Mouse (Mus musculus): ENCODE results near the gene Lrwd1. TPM values are rescaled to one million over a fixed set of nuclear protein-coding genes. Genes with fewer than 3 reads are reported as not detected.

Lrwd1 gene
- total and polyA plus RNA-seq, 3 experiments, result 52.2 to 62.1 (median 54.3) TPM

DNA sequence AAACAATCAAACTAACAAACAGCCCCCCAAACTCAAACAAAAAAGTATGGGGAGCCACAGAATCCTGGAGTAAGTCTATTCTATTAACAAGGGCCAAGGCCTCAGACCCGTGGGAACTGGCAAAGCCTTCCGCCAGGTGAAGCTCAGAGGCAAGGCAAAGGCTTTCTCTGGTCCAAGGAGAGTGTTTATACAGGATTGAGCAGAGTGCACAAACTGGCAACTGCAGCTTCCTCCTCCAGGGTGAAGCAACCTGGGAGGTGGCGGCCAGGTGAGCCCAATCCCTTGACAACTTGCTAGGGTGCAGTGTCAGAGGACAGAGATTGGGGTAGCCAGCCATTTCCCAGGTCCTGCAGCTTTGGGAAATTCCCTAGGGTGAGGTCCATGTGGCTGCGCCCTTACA is 31.4 kb upstream of the Lrwd1 start:
- no peak overlapping the region for H3K4me3 ChIP-seq (replicated peaks in 1 of 3; ENCODE audit: low read depth in 2 of 3, low read length in 2 of 3, poor library complexity in 1 of 3)
- H3K9me3 ChIP-seq (replicated peaks; ENCODE audit: low read length), result peaks cover 7% of the 10 kb centered on the region
- no peaks in the 10 kb centered on the region for H3K79me2 ChIP-seq (replicated peaks; ENCODE audit: control insufficient read depth, extremely low read depth, insufficient read depth, poor library complexity, severe bottlenecking)
- H3K4me2 ChIP-seq (ENCODE audit: insufficient read depth, low read depth, poor library complexity, severe bottlenecking), result no peak overlapping the region
- dilution Hi-C loops (cut with MboI; ENCODE audit: extremely low pct_ligation_motif_present, extremely low pct_unique_long_range_greater_than_20kb, low sequenced_read_pairs) (no loop called here), in situ Hi-C loops (cut with MboI; ENCODE audit: low pct_ligation_motif_present, low pct_unique_long_range_greater_than_20kb, low sequenced_read_pairs) (no loop called here)
- no peaks in the 10 kb centered on the region for H3K27me3 ChIP-seq (replicated peaks)
- H3K9ac ChIP-seq (ENCODE audit: insufficient read depth, low read depth), result no peak overlapping the region
- H3K27ac ChIP-seq (ENCODE audit: insufficient read depth, low read depth), result no peak overlapping the region
- peaks cover 4 to 37% of the 10 kb centered on the region in 2 experiments; a peak in 3 of 4 replicates for H3K4me1 ChIP-seq (ENCODE audit: control insufficient read depth in 1 of 2, insufficient read depth in 2 of 2)
- no peak for TF ChIP-seq GABPA (IDR thresholded peaks at IDR 0.05; ENCODE audit: insufficient replicate concordance, low read depth, low read length)
- no peak for TF ChIP-seq MAZ (IDR thresholded peaks at IDR 0.05; ENCODE audit: low read depth, low read length)
- no peak for TF ChIP-seq EP300 (IDR thresholded peaks at IDR 0.05; ENCODE audit: low read length)
- no peak for TF ChIP-seq SIN3A (IDR thresholded peaks at IDR 0.05; ENCODE audit: low read length)
- no peak for TF ChIP-seq ZKSCAN1 (IDR thresholded peaks at IDR 0.05; ENCODE audit: borderline replicate concordance, low read depth, low read length)
- no peak for TF ChIP-seq UBTF (IDR thresholded peaks at IDR 0.05; ENCODE audit: low read depth, low read length)
- TF ChIP-seq ZC3H11A (IDR thresholded peaks at IDR 0.05; ENCODE audit: low read depth, low read length), result no peak
- TF ChIP-seq BHLHE40 (IDR thresholded peaks at IDR 0.05; ENCODE audit: low read depth, low read length), result no peak
- TF ChIP-seq HCFC1 (IDR thresholded peaks at IDR 0.05; ENCODE audit: low read depth, low read length), result no peak
- no peak for TF ChIP-seq KAT2A (IDR thresholded peaks at IDR 0.05; ENCODE audit: insufficient replicate concordance, low read length)
- TF ChIP-seq CHD1 (IDR thresholded peaks at IDR 0.05; ENCODE audit: low read depth, low read length), result no peak
- no peak for TF ChIP-seq ZNF384 (IDR thresholded peaks at IDR 0.05; ENCODE audit: low read depth, low read length)
- TF ChIP-seq E2F4 (IDR thresholded peaks at IDR 0.05; ENCODE audit: insufficient replicate concordance, low read depth, low read length), result no peak
- DNase-seq (ENCODE audit: extremely low read depth), result no peak
- peaks cover 16 to 60% of the 10 kb centered on the region in 2 experiments for H3K36me3 ChIP-seq (replicated peaks in 1 of 2; ENCODE audit: control insufficient read depth in 1 of 2, insufficient read depth in 1 of 2, low read length in 1 of 2)

DNA sequence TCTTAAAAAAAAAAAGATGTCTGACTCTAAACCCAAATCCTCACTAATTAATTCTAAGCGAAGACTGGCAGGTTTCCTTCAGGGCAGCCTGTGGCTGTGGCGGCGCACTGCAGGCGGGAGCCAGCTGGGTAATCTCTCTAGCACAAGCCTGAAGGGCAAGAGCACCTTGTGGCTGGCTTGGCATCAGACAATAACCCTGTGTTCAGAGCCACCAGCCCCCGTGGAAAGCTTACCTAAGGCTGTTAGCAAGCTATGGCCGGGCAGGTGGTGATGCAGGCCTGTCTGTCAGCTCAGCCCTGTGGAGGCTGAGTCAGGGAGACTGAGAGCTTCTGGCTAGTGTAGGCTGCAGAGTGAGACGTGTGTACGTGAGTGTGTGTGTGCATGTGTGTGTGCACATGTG is 29.4 kb upstream of the Lrwd1 start:
- Histone ChIP-seq H3K9ac (ENCODE audit: insufficient read depth, low read depth) (no peak overlapping the region), H3K4me2 (ENCODE audit: insufficient read depth, low read depth, poor library complexity, severe bottlenecking) (no peak overlapping the region), H3K4me3 (replicated peaks in 1 of 3; ENCODE audit: low read depth in 2 of 3, low read length in 2 of 3, poor library complexity in 1 of 3) (no peak overlapping the region), H3K9me3 (replicated peaks; ENCODE audit: low read length) (peaks cover 7% of the 10 kb centered on the region), H3K4me1 (ENCODE audit: control insufficient read depth in 1 of 2, insufficient read depth in 2 of 2) (peaks cover 0 to 20% of the 10 kb centered on the region in 2 experiments; a peak in 2 of 4 replicates), H3K79me2 (replicated peaks; ENCODE audit: control insufficient read depth, extremely low read depth, insufficient read depth, poor library complexity, severe bottlenecking) (no peaks in the 10 kb centered on the region), H3K27ac (ENCODE audit: insufficient read depth, low read depth) (no peak overlapping the region), H3K36me3 (replicated peaks in 1 of 2; ENCODE audit: control insufficient read depth in 1 of 2, insufficient read depth in 1 of 2, low read length in 1 of 2) (peaks cover 23 to 78% of the 10 kb centered on the region in 2 experiments), H3K27me3 (replicated peaks) (no peaks in the 10 kb centered on the region)
- TF ChIP-seq IRF4 (IDR thresholded peaks at IDR 0.05; ENCODE audit: low read depth, low read length), result no peak
- no peak for TF ChIP-seq NELFE (IDR thresholded peaks at IDR 0.05; ENCODE audit: low read depth, low read length)
- TF ChIP-seq MAX (IDR thresholded peaks at IDR 0.05; ENCODE audit: low read length), result no peak
- dilution Hi-C loops (cut with MboI; ENCODE audit: extremely low pct_ligation_motif_present, extremely low pct_unique_long_range_greater_than_20kb, low sequenced_read_pairs), result no loop called here
- DNase-seq (ENCODE audit: extremely low read depth), result no peak
- in situ Hi-C loops (cut with MboI; ENCODE audit: low pct_ligation_motif_present, low pct_unique_long_range_greater_than_20kb, low sequenced_read_pairs), result no loop called here
